Mouse (Mus musculus) E14TG2a.4 (cell line): ENCODE data around the gene Gm3015.
"Not testable (repeated sequence)": the region's sequence is repeated elsewhere in the genome, so short reads cannot be mapped to it uniquely, and the experiment has no call there.

Source experiments
- H3K27me3 ChIP-seq: 2 replicates; pipeline ENCODE4 v1.6.1; 2014; ENCODE audit warnings: low read length, control low read depth; ENCODE audit not compliant: insufficient read depth
- H3K36me3 ChIP-seq: 2 replicates; pipeline ENCODE4 v1.6.1; 2014; ENCODE audit warnings: low read length, control low read depth; ENCODE audit not compliant: insufficient read depth
- H3K4me1 ChIP-seq: replicated peaks from 2 replicates; pipeline ENCODE4 v1.6.1; 2014; ENCODE audit warnings: low read depth, low read length, control low read depth
- H3K4me3 ChIP-seq: replicated peaks from 2 replicates; pipeline ENCODE4 v1.5.1; 2014; ENCODE audit warnings: mild to moderate bottlenecking, low read length
- H3K9me3 ChIP-seq: 2 replicates; pipeline ENCODE4 v1.6.1; 2014; ENCODE audit warnings: low read length, control low read depth

The Gm3015 gene

DNA sequence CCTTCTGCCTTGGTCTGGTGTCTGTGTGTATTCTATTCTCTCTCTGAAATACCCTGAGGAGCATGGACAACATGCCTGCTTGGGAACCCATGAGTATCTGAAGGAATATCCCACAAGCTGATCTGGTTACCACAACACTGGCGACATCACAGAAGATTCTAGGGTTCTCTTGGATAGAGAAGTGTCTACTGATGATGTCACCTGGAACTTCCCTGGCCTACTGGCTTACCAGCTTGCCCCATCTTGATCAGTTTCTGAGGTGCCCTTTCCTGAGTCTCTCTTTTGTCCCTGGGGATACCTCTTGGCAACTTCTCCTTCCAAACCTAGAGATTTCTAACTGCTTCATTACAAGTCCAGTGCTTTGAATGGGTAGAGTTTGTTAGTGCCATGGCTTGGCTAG lies at the start of gene Gm3015:
Gene Gm3015 (minus strand): TSS at position 101 of the 400 bp plus-strand sequence.
- H3K4me3 ChIP-seq, H3K36me3 ChIP-seq, H3K4me1 ChIP-seq, H3K27me3 ChIP-seq, H3K9me3 ChIP-seq: not testable (repeated sequence)

DNA sequence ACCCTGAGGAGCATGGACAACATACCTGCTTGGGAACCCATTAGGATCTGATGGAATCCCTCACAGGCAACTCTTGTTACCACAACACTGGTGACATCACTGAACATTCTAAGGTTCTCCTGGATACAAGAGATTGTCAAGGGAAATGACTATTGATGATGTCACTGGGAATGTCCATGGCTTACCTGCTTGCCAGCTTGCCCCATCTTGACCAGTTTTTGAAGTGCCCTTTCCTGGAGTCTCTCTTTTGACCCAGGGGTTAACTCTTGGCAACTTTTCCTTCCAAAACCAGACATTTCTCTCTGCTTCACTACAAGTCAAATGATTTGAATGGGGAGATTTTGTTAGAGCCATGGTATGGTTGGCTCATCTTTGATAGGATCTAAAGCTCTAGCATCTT lies 29.3 kb upstream of the Gm3015 start, which contains the start of gene Gm10377:
Gene Gm10377 (minus strand): TSS at position 101 of the 400 bp plus-strand sequence.
- H3K9me3 ChIP-seq, H3K36me3 ChIP-seq, H3K4me3 ChIP-seq, H3K27me3 ChIP-seq, H3K4me1 ChIP-seq: not testable (repeated sequence)
